Comparison of ENCODE assay signal across 15 mouse cellular contexts in genomic region chr12:82340196-82340918, GRCm38 (mm10).
A peak's percentile ranks its signal among the peaks of the same experiment; 100 is the strongest.
DNase-seq lines count a peak whose midpoint lies in the region; ATAC-seq and TF ChIP-seq lines count a peak whose summit lies in the region.
"Had no signal": no experiment of that assay in that cellular context is flagged by ENCODE, and none has a peak within 500 bp of the region (broad histone marks: within the 10 kb centered on the region; RNA-seq: fewer than 3 reads in every experiment).

No protein-coding gene starts in this region.

- peak overlapping the region; percentile 59 for H3K4me2 ChIP-seq in forebrain, embryonic 13.5 days
- H3K4me2 ChIP-seq in forebrain, embryonic 11.5 days (ENCODE audit: low read depth, low read length, severe bottlenecking), result no peak overlapping the region
- peak overlapping the region; percentile 55 for H3K4me2 ChIP-seq in hindbrain, embryonic 14.5 days (replicated peaks)
- peak overlapping the region; percentile 48 for H3K4me2 ChIP-seq in midbrain, postnatal 0 days (ENCODE audit: low read depth, low read length, poor library complexity, severe bottlenecking)
- no peak overlapping the region; the same call in 1 of the 2 replicates for H3K4me2 ChIP-seq in midbrain, embryonic 14.5 days (ENCODE audit: low read length)
- peak overlapping the region; percentile 48 for H3K4me2 ChIP-seq in stomach, postnatal 0 days (replicated peaks; ENCODE audit: low read depth)

- peaks cover 14% of the 10 kb centered on the region for H3K36me3 ChIP-seq in forebrain, embryonic 13.5 days (ENCODE audit: poor library complexity, severe bottlenecking)
- H3K36me3 ChIP-seq in forebrain, embryonic 11.5 days (ENCODE audit: control insufficient read depth, insufficient read depth, low read length), result peaks cover 3% of the 10 kb centered on the region; the same call in 1 of the 2 replicates
- H3K36me3 ChIP-seq in hindbrain, embryonic 14.5 days (replicated peaks; ENCODE audit: control insufficient read depth, insufficient read depth), result no peaks in the 10 kb centered on the region
- H3K36me3 ChIP-seq in hindbrain, embryonic 10.5 days, result peaks cover 25% of the 10 kb centered on the region
- H3K36me3 ChIP-seq in midbrain, postnatal 0 days (ENCODE audit: insufficient read depth, low read length), result no peaks in the 10 kb centered on the region
- no peaks in the 10 kb centered on the region for H3K36me3 ChIP-seq in midbrain, embryonic 14.5 days (ENCODE audit: control insufficient read depth, insufficient read depth, low read length)
- H3K36me3 ChIP-seq in stomach, postnatal 0 days (ENCODE audit: control insufficient read depth, insufficient read depth, low read length), result 0 out of 2 replicates have a peak, but pooled peaks cover 2% of the 10 kb centered on the region
- H3K36me3 ChIP-seq: heart, embryonic 15.5 days had no signal

- no peak for TF ChIP-seq CTCF in midbrain, postnatal 0 days (IDR thresholded peaks at IDR 0.05)
- no peak for TF ChIP-seq CTCF in stomach, postnatal 0 days (IDR thresholded peaks at IDR 0.05; ENCODE audit: low read depth)

- peaks cover 19% of the 10 kb centered on the region for H3K4me1 ChIP-seq in forebrain, embryonic 13.5 days
- peaks cover 2% of the 10 kb centered on the region; the same call in 1 of the 2 replicates for H3K4me1 ChIP-seq in forebrain, embryonic 11.5 days (replicated peaks; ENCODE audit: control insufficient read depth, insufficient read depth, low read length)
- peaks cover 17% of the 10 kb centered on the region; the same call in 1 of the 2 replicates for H3K4me1 ChIP-seq in hindbrain, embryonic 14.5 days (replicated peaks; ENCODE audit: control insufficient read depth, insufficient read depth, low read length)
- H3K4me1 ChIP-seq in hindbrain, embryonic 10.5 days (replicated peaks), result peaks cover 13% of the 10 kb centered on the region
- H3K4me1 ChIP-seq in midbrain, postnatal 0 days (ENCODE audit: insufficient read depth, low read length), result peaks cover 5% of the 10 kb centered on the region; the same call in 1 of the 2 replicates
- H3K4me1 ChIP-seq in midbrain, embryonic 14.5 days (ENCODE audit: control insufficient read depth, insufficient read depth, low read length), result peaks cover 6% of the 10 kb centered on the region
- H3K4me1 ChIP-seq in stomach, postnatal 0 days (replicated peaks; ENCODE audit: control insufficient read depth, insufficient read depth), result 0 out of 2 replicates have a peak, but pooled peaks cover 2% of the 10 kb centered on the region

- no peaks in the 10 kb centered on the region for H3K27me3 ChIP-seq in forebrain, embryonic 13.5 days
- no peaks in the 10 kb centered on the region for H3K27me3 ChIP-seq in forebrain, embryonic 11.5 days (ENCODE audit: control insufficient read depth, insufficient read depth, low read length)
- no peaks in the 10 kb centered on the region for H3K27me3 ChIP-seq in hindbrain, embryonic 14.5 days (ENCODE audit: control insufficient read depth, insufficient read depth, low read length)
- H3K27me3 ChIP-seq in hindbrain, embryonic 10.5 days (ENCODE audit: insufficient read depth, poor library complexity, severe bottlenecking), result no peaks in the 10 kb centered on the region
- no peaks in the 10 kb centered on the region for H3K27me3 ChIP-seq in midbrain, postnatal 0 days (ENCODE audit: insufficient read depth, low read length)
- H3K27me3 ChIP-seq in midbrain, embryonic 14.5 days (ENCODE audit: control insufficient read depth, insufficient read depth, low read length), result no peaks in the 10 kb centered on the region
- H3K27me3 ChIP-seq in stomach, postnatal 0 days (ENCODE audit: control insufficient read depth, insufficient read depth, low read length), result no peaks in the 10 kb centered on the region
- H3K27me3 ChIP-seq: heart, embryonic 15.5 days had no signal

- no peak overlapping the region for H3K4me3 ChIP-seq in forebrain, embryonic 13.5 days
- no peak overlapping the region for H3K4me3 ChIP-seq in forebrain, embryonic 11.5 days (ENCODE audit: low read depth, low read length)
- H3K4me3 ChIP-seq in hindbrain, embryonic 14.5 days (replicated peaks; ENCODE audit: low read length), result 0 out of 2 replicates have a peak overlapping the region, but pooled peaks have one; percentile 23
- H3K4me3 ChIP-seq in hindbrain, embryonic 10.5 days, result no peak overlapping the region
- peak overlapping the region; percentile 29 for H3K4me3 ChIP-seq in midbrain, postnatal 0 days (ENCODE audit: low read depth, low read length)
- H3K4me3 ChIP-seq in midbrain, embryonic 14.5 days (replicated peaks; ENCODE audit: low read depth, low read length), result no peak overlapping the region
- H3K4me3 ChIP-seq in stomach, postnatal 0 days (ENCODE audit: low read depth, low read length), result 0 out of 2 replicates have a peak overlapping the region, but pooled peaks have one; percentile 30
- H3K4me3 ChIP-seq: myocyte had no signal

- no peaks in the 10 kb centered on the region; the same call in 1 of the 2 replicates for H3K9me3 ChIP-seq in forebrain, embryonic 13.5 days (replicated peaks)
- no peaks in the 10 kb centered on the region for H3K9me3 ChIP-seq in forebrain, embryonic 11.5 days (ENCODE audit: control insufficient read depth, low read length)
- no peaks in the 10 kb centered on the region for H3K9me3 ChIP-seq in hindbrain, embryonic 14.5 days (ENCODE audit: control insufficient read depth, low read length)
- H3K9me3 ChIP-seq in hindbrain, embryonic 10.5 days, result no peaks in the 10 kb centered on the region
- H3K9me3 ChIP-seq in midbrain, postnatal 0 days (ENCODE audit: low read length), result no peaks in the 10 kb centered on the region
- H3K9me3 ChIP-seq in midbrain, embryonic 14.5 days (ENCODE audit: control insufficient read depth, low read length), result no peaks in the 10 kb centered on the region
- no peaks in the 10 kb centered on the region for H3K9me3 ChIP-seq in stomach, postnatal 0 days (ENCODE audit: control insufficient read depth, low read length)
- H3K9me3 ChIP-seq: heart, embryonic 15.5 days had no signal

- WGBS in forebrain, embryonic 13.5 days, result 74% methylated on average over 6 of the region's 6 CpGs
- 81% methylated on average over 6 of the region's 6 CpGs for WGBS in forebrain, embryonic 11.5 days
- 76% methylated on average over 6 of the region's 6 CpGs for whole genome bisulfite sequencing in hindbrain, embryonic 14.5 days
- WGBS in hindbrain, embryonic 10.5 days, result 83% methylated on average over 6 of the region's 6 CpGs
- 66% methylated on average over 6 of the region's 6 CpGs for WGBS in midbrain, postnatal 0 days
- 76% methylated on average over 6 of the region's 6 CpGs for WGBS in midbrain, embryonic 14.5 days
- 60% methylated on average over 6 of the region's 6 CpGs for WGBS in stomach, postnatal 0 days

- no peak for DNase-seq in forebrain, embryonic 11.5 days (ENCODE audit: low spot score)
- no peak for DNase-seq in hindbrain, embryonic 14.5 days (ENCODE audit: low spot score)
- no peak for DNase-seq in hindbrain, embryonic 10.5 days (ENCODE audit: low spot score)
- DNase-seq in midbrain, postnatal 0 days (ENCODE audit: low spot score), result no peak
- DNase-seq in midbrain, embryonic 14.5 days, result no peak
- DNase-seq in stomach, postnatal 0 days (ENCODE audit: low spot score), result no peak
- DNase-seq in left cerebral cortex, adult 18-20 months (ENCODE audit: low spot score in 2 of 2), result no peak
- DNase-seq: adrenal gland, postnatal 10 days; gastrocnemius, postnatal 10 days; liver; thymus, postnatal 14 days had no signal

- TF ChIP-seq EP300 in stomach, postnatal 0 days (optimal IDR thresholded peaks at IDR 0.05), result no peak

- ATAC-seq in forebrain, embryonic 13.5 days, result no peak
- ATAC-seq in forebrain, embryonic 11.5 days (replicated peaks; ENCODE audit: low FRiP score), result no peak
- ATAC-seq in hindbrain, embryonic 14.5 days (ENCODE audit: low FRiP score), result no peak
- ATAC-seq in midbrain, postnatal 0 days (ENCODE audit: low FRiP score), result no peak
- no peak for ATAC-seq in midbrain, embryonic 14.5 days (ENCODE audit: low FRiP score, low TSS enrichment)
- no peak for ATAC-seq in stomach, postnatal 0 days (ENCODE audit: low FRiP score, low TSS enrichment)
- ATAC-seq: intestine, postnatal 0 days had no signal

- H3K27ac ChIP-seq in forebrain, embryonic 13.5 days, result no peak overlapping the region
- no peak overlapping the region for H3K27ac ChIP-seq in forebrain, embryonic 11.5 days (ENCODE audit: low read depth, low read length)
- H3K27ac ChIP-seq in hindbrain, embryonic 14.5 days, result no peak overlapping the region
- no peak overlapping the region for H3K27ac ChIP-seq in hindbrain, embryonic 10.5 days
- H3K27ac ChIP-seq in midbrain, postnatal 0 days (ENCODE audit: low read depth, low read length), result no peak overlapping the region
- no peak overlapping the region for H3K27ac ChIP-seq in midbrain, embryonic 14.5 days (replicated peaks; ENCODE audit: low read depth, low read length)
- H3K27ac ChIP-seq in stomach, postnatal 0 days (replicated peaks), result peak overlapping the region; percentile 69; the same call in 1 of the 2 replicates

- H3K9ac ChIP-seq in forebrain, embryonic 13.5 days, result no peak overlapping the region
- H3K9ac ChIP-seq in forebrain, embryonic 11.5 days (ENCODE audit: low read length), result no peak overlapping the region
- H3K9ac ChIP-seq in hindbrain, embryonic 14.5 days, result peak overlapping the region; percentile 44; the same call in 1 of the 2 replicates
- no peak overlapping the region for H3K9ac ChIP-seq in midbrain, postnatal 0 days (replicated peaks; ENCODE audit: low read length, poor library complexity, severe bottlenecking)
- no peak overlapping the region for H3K9ac ChIP-seq in midbrain, embryonic 14.5 days (replicated peaks; ENCODE audit: low read length)
- H3K9ac ChIP-seq in stomach, postnatal 0 days (ENCODE audit: low read length), result no peak overlapping the region
- H3K9ac ChIP-seq: heart, embryonic 15.5 days had no signal

Comparison
In these comparisons a context has a peak if more than half of its experiments do, and no peak if none do; other contexts are left out.
1. H3K4me2 ChIP-seq: peak in forebrain, embryonic 13.5 days (single experiment), hindbrain, embryonic 14.5 days (single experiment), midbrain, postnatal 0 days (single experiment) and stomach, postnatal 0 days (single experiment); none in forebrain, embryonic 11.5 days (single experiment) and midbrain, embryonic 14.5 days (single experiment).
2. H3K4me3 ChIP-seq: peak in hindbrain, embryonic 14.5 days (single experiment), midbrain, postnatal 0 days (single experiment) and stomach, postnatal 0 days (single experiment); none in forebrain, embryonic 13.5 days (single experiment), forebrain, embryonic 11.5 days (single experiment), hindbrain, embryonic 10.5 days (single experiment) and midbrain, embryonic 14.5 days (single experiment).